Mouse (Mus musculus) kidney, adult 2 months (tissue): ENCODE data around the gene Col28a1. TPM values are rescaled to one million over a fixed set of nuclear protein-coding genes. Genes with fewer than 3 reads are reported as not detected.
A peak's percentile ranks its signal among the peaks of the same experiment; 100 is the strongest.

Experiments
- DNase-seq: peaks from one replicate; pipeline ENCODE4 v3.0.0; 2021
- H3K27ac ChIP-seq: fragments of 200-500 bp; 2 replicates; pipeline ENCODE4 v1.5.1; 2012; ENCODE audit warnings: low read depth, low read length, control low read depth, inconsistent platforms; ENCODE audit not compliant: insufficient read depth
- H3K27me3 ChIP-seq: fragments of 200-500 bp; replicated peaks from 2 replicates; pipeline ENCODE4 v1.6.1; 2012; ENCODE audit warnings: mild to moderate bottlenecking, moderate library complexity, low read length, inconsistent platforms; ENCODE audit not compliant: control insufficient read depth, insufficient read depth
- H3K36me3 ChIP-seq: fragments of 200-500 bp; 2 replicates; pipeline ENCODE4 v1.6.1; 2012; ENCODE audit warnings: mild to moderate bottlenecking, moderate library complexity, low read length, inconsistent platforms; ENCODE audit not compliant: control insufficient read depth, insufficient read depth
- H3K4me1 ChIP-seq: fragments of 200-500 bp; 2 replicates; pipeline ENCODE4 v1.6.1; 2011; ENCODE audit warnings: low read length; ENCODE audit not compliant: control insufficient read depth, insufficient read depth
- H3K4me3 ChIP-seq: fragments of 200-500 bp; 2 replicates; pipeline ENCODE4 v1.5.1; 2011; ENCODE audit warnings: mild to moderate bottlenecking, low read depth, low read length, control low read depth; ENCODE audit not compliant: insufficient read depth
- CTCF ChIP-seq: fragments of 200-500 bp; conservative IDR thresholded peaks from 2 replicates; pipeline ENCODE4 v1.5.1; 2011; ENCODE audit warnings: low read depth, mild to moderate bottlenecking, control low read depth, low read length, moderate library complexity, mixed read lengths; ENCODE audit not compliant: insufficient read depth, insufficient read length
- POLR2A ChIP-seq: fragments of 200-500 bp; IDR thresholded peaks from one replicate; pipeline ENCODE4 v1.6.1; 2011; ENCODE audit warnings: low read depth, low read length, control low read depth
- WGBS: fragments of 180-500 bp; shearing (Covaris S2); methylation state at CpG from one replicate; pipeline ENCODE4 v1.1.7; 2018; 5-methylcytosine and 5-hydroxymethylcytosine counted together
- polyA plus RNA-seq: library from polyadenylated mRNA; depleted of rRNA; stranded (reverse); fragments of >200 nt; gene quantifications from 2 replicates; pipeline ENCODE4 v1.2.3, GENCODE M21; 2012

The Col28a1 gene
- polyA plus RNA-seq, 1 experiment, result 0.13 TPM

- TF ChIP-seq POLR2A (no peak), CTCF (no peak)
- Histone ChIP-seq H3K36me3 (no peaks in the 10 kb centered on the region), H3K4me3 (no peak overlapping the region), H3K27me3 (no peaks in the 10 kb centered on the region), H3K27ac (no peak overlapping the region), H3K4me1 (no peaks in the 10 kb centered on the region)
- WGBS, result 50% methylated on average over 2 of the region's 2 CpGs
- DNase-seq, result no peak
These were observed 124.0 kb downstream of the Col28a1 start for GRCm38 (mm10) chr6:8068394-8068793.

- 83% methylated on average over 3 of the region's 3 CpGs for WGBS
- no peaks in the 10 kb centered on the region for H3K4me1 ChIP-seq
- no peaks in the 10 kb centered on the region for H3K36me3 ChIP-seq
- DNase-seq, result no peak
- H3K27me3 ChIP-seq, result no peaks in the 10 kb centered on the region
- no peak overlapping the region for H3K27ac ChIP-seq
- no peak overlapping the region for H3K4me3 ChIP-seq
- TF ChIP-seq CTCF, result no peak
- TF ChIP-seq POLR2A, result no peak
These were observed 125.3 kb downstream of the Col28a1 start for GRCm38 (mm10) chr6:8067124-8067523.

- Histone ChIP-seq H3K27ac (no peak overlapping the region), H3K4me1 (no peaks in the 10 kb centered on the region), H3K4me3 (no peak overlapping the region), H3K27me3 (no peaks in the 10 kb centered on the region), H3K36me3 (no peaks in the 10 kb centered on the region)
- DNase-seq, result peak; percentile 49
- 61% methylated on average over 3 of the region's 3 CpGs for WGBS
- TF ChIP-seq CTCF (peak; percentile 26), POLR2A (no peak)
These were observed 126.2 kb downstream of the Col28a1 start for GRCm38 (mm10) chr6:8066208-8066607.

GRCm38 (mm10) chr6:8059199-8059598 lies 133.2 kb downstream of the Col28a1 start:
- Histone ChIP-seq H3K27ac (no peak overlapping the region), H3K27me3 (no peaks in the 10 kb centered on the region), H3K4me3 (no peak overlapping the region), H3K36me3 (no peaks in the 10 kb centered on the region), H3K4me1 (no peaks in the 10 kb centered on the region)
- 85% methylated on average over 7 of the region's 7 CpGs for WGBS
- no peak for DNase-seq
- TF ChIP-seq POLR2A (no peak), CTCF (no peak)

- Histone ChIP-seq H3K27ac (no peak overlapping the region), H3K4me3 (no peak overlapping the region), H3K4me1 (no peaks in the 10 kb centered on the region), H3K36me3 (no peaks in the 10 kb centered on the region), H3K27me3 (no peaks in the 10 kb centered on the region)
- WGBS, result 80% methylated on average over 2 of the region's 2 CpGs
- DNase-seq, result no peak
- no peak for TF ChIP-seq CTCF
- TF ChIP-seq POLR2A, result no peak
These were observed 144.2 kb downstream of the Col28a1 start for GRCm38 (mm10) chr6:8048216-8048615.

- no peaks in the 10 kb centered on the region for H3K27me3 ChIP-seq
These were observed 146.0 kb downstream of the Col28a1 start for GRCm38 (mm10) chr6:8046446-8046845.

GRCm38 (mm10) chr6:8045825-8046224 lies 146.6 kb downstream of the Col28a1 start:
- H3K36me3 ChIP-seq, result no peaks in the 10 kb centered on the region
- no peaks in the 10 kb centered on the region for H3K4me1 ChIP-seq
- DNase-seq, result no peak
- H3K27ac ChIP-seq, result no peak overlapping the region
- TF ChIP-seq CTCF (no peak), POLR2A (no peak)
- no peaks in the 10 kb centered on the region for H3K27me3 ChIP-seq
- H3K4me3 ChIP-seq, result no peak overlapping the region
- 87% methylated on average over 1 of the region's 1 CpGs for WGBS

More at GRCm38 (mm10) chr6:8046446-8046845, 146.0 kb downstream of the Col28a1 start:
- Histone ChIP-seq H3K4me1 (no peaks in the 10 kb centered on the region), H3K27ac (0 out of 2 replicates have a peak overlapping the region, but pooled peaks have one; percentile 2), H3K36me3 (no peaks in the 10 kb centered on the region), H3K4me3 (no peak overlapping the region)
- 26% methylated on average over 4 of the region's 4 CpGs for WGBS
- TF ChIP-seq POLR2A (no peak), CTCF (no peak)
- DNase-seq, result peak; percentile 55
